ENCODE assay signal across 8 mouse cellular contexts in the genomic region with DNA sequence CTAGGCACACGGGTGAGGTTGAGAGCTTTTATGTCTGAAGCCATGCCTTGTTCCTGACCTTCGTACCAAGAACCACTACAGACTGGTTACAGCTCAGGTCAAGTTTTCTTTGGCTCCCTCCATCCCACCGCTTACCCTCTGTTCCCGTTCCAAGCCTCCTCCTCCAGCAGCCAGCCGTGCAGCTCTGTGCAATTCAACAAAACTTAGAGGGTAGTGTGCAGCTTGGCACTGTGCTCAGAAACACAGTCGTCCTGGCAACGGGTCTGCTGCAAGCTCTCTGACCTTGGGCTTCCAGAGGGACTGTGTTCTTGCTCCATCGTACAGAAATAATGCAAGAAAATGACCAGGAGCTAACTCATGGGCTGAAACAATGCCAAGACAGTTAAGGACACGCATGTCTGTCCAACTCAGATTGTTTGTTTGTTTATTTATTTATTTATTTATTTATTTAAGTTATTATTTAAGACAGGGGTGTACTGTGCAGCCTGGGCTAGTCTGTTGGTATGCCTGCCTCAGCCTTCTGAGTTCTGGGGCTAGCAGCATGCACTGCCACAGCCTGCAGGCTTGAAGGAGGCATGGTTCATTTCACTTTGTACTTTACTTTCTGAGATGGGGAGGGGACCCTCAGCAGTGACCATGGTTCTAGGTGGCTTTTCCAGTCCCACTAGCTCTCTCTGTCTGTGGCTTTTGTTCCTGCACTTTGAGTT. TPM values are rescaled to one million over a fixed set of nuclear protein-coding genes. Genes with fewer than 3 reads are reported as not detected.
DNase-seq lines count a peak whose midpoint lies in the region; ATAC-seq lines count a peak whose summit lies in the region.

No protein-coding gene starts in this region.

- 42% methylated on average over 9 of the region's 9 CpGs for WGBS in forebrain, embryonic 13.5 days
- WGBS in forebrain, embryonic 10.5 days = 74% methylated on average over 9 of the region's 9 CpGs
- 53% methylated on average over 9 of the region's 9 CpGs for WGBS in neural tube, embryonic 12.5 days
- WGBS in neural tube, embryonic 13.5 days = 53% methylated on average over 9 of the region's 9 CpGs

- no peak for DNase-seq in forebrain, embryonic 10.5 days (ENCODE audit: extremely low spot score, low spot score)
- DNase-seq in neural tube, embryonic 10.5 days (ENCODE audit: extremely low spot score, low spot score) = no peak
- DNase-seq in kidney, postnatal 10 days = peak; percentile 65

- H3K9me3 ChIP-seq in forebrain, embryonic 13.5 days (replicated peaks) = no peaks in the 10 kb centered on the region
- H3K9me3 ChIP-seq in forebrain, embryonic 10.5 days = no peaks in the 10 kb centered on the region
- no peaks in the 10 kb centered on the region for H3K9me3 ChIP-seq in neural tube, embryonic 12.5 days
- H3K9me3 ChIP-seq in neural tube, embryonic 13.5 days = no peaks in the 10 kb centered on the region

- no peak overlapping the region for H3K9ac ChIP-seq in forebrain, embryonic 13.5 days
- no peak overlapping the region for H3K9ac ChIP-seq in neural tube, embryonic 12.5 days
- H3K9ac ChIP-seq in neural tube, embryonic 13.5 days = no peak overlapping the region

- no peaks in the 10 kb centered on the region for H3K36me3 ChIP-seq in forebrain, embryonic 13.5 days (ENCODE audit: poor library complexity, severe bottlenecking)
- H3K36me3 ChIP-seq in forebrain, embryonic 10.5 days (replicated peaks) = no peaks in the 10 kb centered on the region
- H3K36me3 ChIP-seq in neural tube, embryonic 12.5 days = no peaks in the 10 kb centered on the region
- no peaks in the 10 kb centered on the region for H3K36me3 ChIP-seq in neural tube, embryonic 13.5 days

- peak; percentile 71; the same call in 1 of the 2 replicates for ATAC-seq in forebrain, embryonic 13.5 days
- ATAC-seq in neural tube, embryonic 12.5 days (ENCODE audit: low FRiP score, low read depth) = peak; percentile 37; the same call in 1 of the 2 replicates
- ATAC-seq in neural tube, embryonic 13.5 days (ENCODE audit: low read depth) = peak; percentile 81; the same call in 1 of the 2 replicates
- no peak for ATAC-seq in CD4-positive, CD25-positive, alpha-beta regulatory T cell, adult 4 months
- ATAC-seq in granulocyte monocyte progenitor cell, adult 5-6 weeks (replicated peaks; ENCODE audit: poor library complexity, severe bottlenecking) = no peak

- H3K27me3 ChIP-seq in forebrain, embryonic 13.5 days = no peaks in the 10 kb centered on the region
- 0 out of 2 replicates have a peak, but pooled peaks cover 3% of the 10 kb centered on the region for H3K27me3 ChIP-seq in forebrain, embryonic 10.5 days (ENCODE audit: poor library complexity, severe bottlenecking)
- no peaks in the 10 kb centered on the region for H3K27me3 ChIP-seq in neural tube, embryonic 12.5 days (replicated peaks)
- no peaks in the 10 kb centered on the region for H3K27me3 ChIP-seq in neural tube, embryonic 13.5 days

- H3K4me1 ChIP-seq in forebrain, embryonic 13.5 days = 0 out of 2 replicates have a peak, but pooled peaks cover 3% of the 10 kb centered on the region
- peaks cover 14% of the 10 kb centered on the region for H3K4me1 ChIP-seq in forebrain, embryonic 10.5 days
- peaks cover 7% of the 10 kb centered on the region; the same call in 1 of the 2 replicates for H3K4me1 ChIP-seq in neural tube, embryonic 12.5 days
- peaks cover 12% of the 10 kb centered on the region; the same call in 1 of the 2 replicates for H3K4me1 ChIP-seq in neural tube, embryonic 13.5 days (replicated peaks)

- no peak overlapping the region for H3K4me2 ChIP-seq in forebrain, embryonic 13.5 days
- no peak overlapping the region for H3K4me2 ChIP-seq in neural tube, embryonic 12.5 days (replicated peaks)
- H3K4me2 ChIP-seq in neural tube, embryonic 13.5 days = no peak overlapping the region

- no peak overlapping the region for H3K27ac ChIP-seq in forebrain, embryonic 13.5 days
- no peak overlapping the region; the same call in 1 of the 2 replicates for H3K27ac ChIP-seq in forebrain, embryonic 10.5 days
- H3K27ac ChIP-seq in neural tube, embryonic 12.5 days = no peak overlapping the region
- H3K27ac ChIP-seq in neural tube, embryonic 13.5 days (replicated peaks) = no peak overlapping the region

- H3K4me3 ChIP-seq in forebrain, embryonic 13.5 days = no peak overlapping the region
- H3K4me3 ChIP-seq in forebrain, embryonic 10.5 days = no peak overlapping the region
- no peak overlapping the region for H3K4me3 ChIP-seq in neural tube, embryonic 12.5 days
- no peak overlapping the region for H3K4me3 ChIP-seq in neural tube, embryonic 13.5 days

RNA-seq across cellular contexts. Expression of gene Cript, which starts 25.3 kb away (rescaled TPM):
- polyA plus RNA-seq in forebrain, embryonic 13.5 days (2015; fragmentation: Nextera tagmentation; extraction: Ambion mirVana) = 226 and 247 TPM in 2 replicates
- polyA plus RNA-seq in forebrain, embryonic 10.5 days (2016; fragmentation: Nextera tagmentation; extraction: Ambion mirVana) = 142 and 143 TPM in 2 replicates
- 194 and 204 TPM in 2 replicates for polyA plus RNA-seq in neural tube, embryonic 12.5 days (2016; fragmentation: Nextera tagmentation; extraction: Ambion mirVana)
- 248 and 258 TPM in 2 replicates for polyA plus RNA-seq in neural tube, embryonic 13.5 days (2015; fragmentation: Nextera tagmentation; extraction: Ambion mirVana)
- 100 to 1,000 TPM in 1 of 2 experiments, 10 to 100 TPM in 1; 93.3 to 104 TPM for polyA plus RNA-seq in CD4-positive, CD25-positive, alpha-beta regulatory T cell, adult 4 months (2017; shearing (Covaris generic))
- 75.0 and 82.0 TPM in 2 replicates for total RNA-seq in granulocyte monocyte progenitor cell, adult 5-6 weeks (2014; fragmentation: Nextera tagmentation)
- 57.9 and 68.6 TPM in 2 replicates for total RNA-seq in granulocyte monocyte progenitor cell, adult 5-6 weeks (2017)

RNA-seq across cellular contexts. Expression of gene Pigf, which starts 25.4 kb away (rescaled TPM):
- 38.7 and 40.5 TPM in 2 replicates for polyA plus RNA-seq in forebrain, embryonic 13.5 days (2015; fragmentation: Nextera tagmentation; extraction: Ambion mirVana)
- polyA plus RNA-seq in forebrain, embryonic 10.5 days (2016; fragmentation: Nextera tagmentation; extraction: Ambion mirVana) = 49.7 and 56.7 TPM in 2 replicates
- 36.8 and 40.6 TPM in 2 replicates for polyA plus RNA-seq in neural tube, embryonic 12.5 days (2016; fragmentation: Nextera tagmentation; extraction: Ambion mirVana)
- polyA plus RNA-seq in neural tube, embryonic 13.5 days (2015; fragmentation: Nextera tagmentation; extraction: Ambion mirVana) = 35.4 and 39.5 TPM in 2 replicates
- polyA plus RNA-seq in CD4-positive, CD25-positive, alpha-beta regulatory T cell, adult 4 months (2017; shearing (Covaris generic)) = 10 to 100 TPM; 20.4 to 22.1 TPM
- total RNA-seq in granulocyte monocyte progenitor cell, adult 5-6 weeks (2014; fragmentation: Nextera tagmentation) = 13.8 and 17.0 TPM in 2 replicates
- total RNA-seq in granulocyte monocyte progenitor cell, adult 5-6 weeks (2017) = 22.3 and 25.0 TPM in 2 replicates

RNA-seq across cellular contexts. Expression of gene Socs5, which starts 56.9 kb away (rescaled TPM):
- polyA plus RNA-seq in forebrain, embryonic 13.5 days (2015; fragmentation: Nextera tagmentation; extraction: Ambion mirVana) = 7.5 and 8.2 TPM in 2 replicates
- 6.4 and 7.4 TPM in 2 replicates for polyA plus RNA-seq in forebrain, embryonic 10.5 days (2016; fragmentation: Nextera tagmentation; extraction: Ambion mirVana)
- polyA plus RNA-seq in neural tube, embryonic 12.5 days (2016; fragmentation: Nextera tagmentation; extraction: Ambion mirVana) = 17.8 and 18.6 TPM in 2 replicates
- 14.0 and 15.7 TPM in 2 replicates for polyA plus RNA-seq in neural tube, embryonic 13.5 days (2015; fragmentation: Nextera tagmentation; extraction: Ambion mirVana)
- polyA plus RNA-seq in CD4-positive, CD25-positive, alpha-beta regulatory T cell, adult 4 months (2017; shearing (Covaris generic)) = 1 to 10 TPM; 8.7 to 9.3 TPM
- 6.0 and 6.3 TPM in 2 replicates for total RNA-seq in granulocyte monocyte progenitor cell, adult 5-6 weeks (2014; fragmentation: Nextera tagmentation)
- total RNA-seq in granulocyte monocyte progenitor cell, adult 5-6 weeks (2017) = 3.0 and 3.3 TPM in 2 replicates

Comparison
In these comparisons a context has a peak if more than half of its experiments do, and no peak if none do; other contexts are left out.
1. ATAC-seq: peak in forebrain, embryonic 13.5 days (single experiment), neural tube, embryonic 12.5 days (single experiment) and neural tube, embryonic 13.5 days (single experiment); none in CD4-positive, CD25-positive, alpha-beta regulatory T cell, adult 4 months (single experiment) and granulocyte monocyte progenitor cell, adult 5-6 weeks (single experiment).